Mouse (Mus musculus) cerebellum, adult 2 months (tissue): ENCODE data around the gene Alkbh7. TPM values are rescaled to one million over a fixed set of nuclear protein-coding genes. Genes with fewer than 3 reads are reported as not detected.

ENCODE experiments used
- DNase-seq, 2 experiments: peaks; one replicate each; pipeline ENCODE4 v3.0.0; 2021
- H3K27ac ChIP-seq: fragments of 200-500 bp; 2 replicates; pipeline ENCODE4 v1.5.1; 2012; ENCODE audit warnings: low read length, control low read depth, inconsistent platforms; ENCODE audit not compliant: insufficient read depth
- H3K27me3 ChIP-seq: fragments of 200-500 bp; 2 replicates; pipeline ENCODE4 v1.6.1; 2012; ENCODE audit warnings: inconsistent platforms, mild to moderate bottlenecking, low read length, moderate library complexity; ENCODE audit not compliant: control insufficient read depth, insufficient read depth
- H3K4me1 ChIP-seq: fragments of 200-500 bp; 2 replicates; pipeline ENCODE4 v1.6.1; 2011; ENCODE audit warnings: low read length; ENCODE audit not compliant: control insufficient read depth, insufficient read depth
- H3K4me3 ChIP-seq: fragments of 200-500 bp; replicated peaks from 2 replicates; pipeline ENCODE3; 2011; ENCODE audit warnings: mild to moderate bottlenecking, low read depth, low read length, control low read depth; ENCODE audit not compliant: insufficient read depth
- CTCF ChIP-seq: fragments of 200-500 bp; IDR thresholded peaks from 2 replicates; pipeline ENCODE4 v1.5.1; 2011; ENCODE audit warnings: low read depth, mild to moderate bottlenecking, control low read depth, low read length, moderate library complexity, borderline replicate concordance; ENCODE audit not compliant: insufficient read depth
- POLR2A ChIP-seq: fragments of 200-500 bp; IDR thresholded peaks from 2 replicates; pipeline ENCODE4 v1.6.1; 2011; ENCODE audit warnings: low read length, control low read depth, borderline replicate concordance; ENCODE audit not compliant: insufficient read depth
- WGBS: fragments of 180-500 bp; shearing (Covaris S2); methylation state at CpG from one replicate; pipeline ENCODE4 v1.1.7; 2018; 5-methylcytosine and 5-hydroxymethylcytosine counted together
- polyA plus RNA-seq: library from polyadenylated mRNA; depleted of rRNA; stranded (reverse); fragments of >200 nt; gene quantifications from 2 replicates; pipeline ENCODE4 v1.2.3, GENCODE M21; 2012

Alkbh7 gene
- polyA plus RNA-seq, 1 experiment: 56.7 TPM

DNA sequence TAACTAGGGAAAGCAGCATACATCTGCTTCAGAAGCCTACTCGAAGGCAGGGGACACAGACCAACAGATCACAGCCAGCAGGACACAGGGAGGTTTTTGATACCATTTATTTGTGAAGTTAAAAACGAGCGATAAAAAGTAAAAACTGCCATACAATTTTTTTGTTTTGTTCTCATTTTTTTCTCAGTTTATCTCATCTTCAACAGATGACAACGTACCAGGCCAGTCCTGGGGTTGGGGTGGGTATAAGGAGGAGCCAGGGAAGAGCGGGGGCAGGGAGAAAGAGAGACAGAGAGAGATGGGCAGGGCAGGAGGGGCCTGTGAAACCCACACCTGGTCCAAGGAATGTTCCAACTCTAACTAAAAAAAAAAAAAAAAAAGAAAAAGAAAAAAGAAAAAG lies 23.8 kb downstream of the Alkbh7 start:
- Histone ChIP-seq H3K27me3 (no peaks in the 10 kb centered on the region), H3K4me1 (no peaks in the 10 kb centered on the region), H3K27ac (no peak overlapping the region), H3K4me3 (no peak overlapping the region)
- no peak for TF ChIP-seq CTCF
- TF ChIP-seq POLR2A: no peak
- WGBS: 86% methylated on average over 5 of the region's 5 CpGs
- no peak for DNase-seq

DNA sequence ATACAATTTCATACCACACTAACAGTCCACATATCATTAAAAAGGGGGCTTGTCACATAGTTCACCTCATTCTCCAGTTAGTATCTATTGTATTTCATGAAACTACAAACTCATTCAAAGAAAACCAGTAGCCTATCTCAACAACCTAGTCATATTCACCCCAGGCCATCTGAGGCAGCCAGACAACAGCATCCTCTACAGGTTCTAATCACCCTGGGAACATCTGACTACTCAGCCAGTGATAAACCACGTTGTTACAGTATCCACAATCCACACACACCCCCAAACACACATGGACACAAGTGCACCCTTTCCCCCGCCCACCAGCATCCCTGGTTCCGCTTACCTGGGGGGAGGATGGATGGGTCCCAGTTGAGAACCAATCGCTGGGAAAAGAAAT lies 30.3 kb downstream of the Alkbh7 start:
- 82% methylated on average over 4 of the region's 4 CpGs for WGBS
- Histone ChIP-seq H3K4me3 (no peak overlapping the region), H3K27ac (no peak overlapping the region), H3K27me3 (no peaks in the 10 kb centered on the region), H3K4me1 (peaks cover 8% of the 10 kb centered on the region)
- no peak for DNase-seq
- no peak for TF ChIP-seq CTCF
- no peak for TF ChIP-seq POLR2A

DNA sequence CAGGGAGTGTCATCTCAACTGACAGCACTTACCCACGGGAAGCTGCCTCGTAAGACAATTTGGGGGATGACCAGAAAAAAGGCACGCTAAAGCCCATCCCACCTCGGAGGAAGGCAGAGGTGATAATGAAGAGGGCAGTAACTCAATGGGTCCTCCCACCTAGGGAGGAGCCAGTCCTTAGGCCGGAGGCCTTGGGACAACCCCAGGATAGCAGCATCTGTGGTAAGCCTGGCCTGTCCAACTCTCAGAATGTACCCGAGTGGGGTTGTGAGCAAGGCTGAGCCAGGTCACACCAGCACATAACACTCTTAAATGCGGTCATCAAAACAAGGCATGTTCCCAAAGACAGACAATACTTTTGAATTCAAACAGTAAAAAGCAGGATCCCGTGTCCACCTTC lies 32.6 kb downstream of the Alkbh7 start:
- Histone ChIP-seq H3K27me3 (no peaks in the 10 kb centered on the region), H3K4me1 (peaks cover 8% of the 10 kb centered on the region), H3K27ac (no peak overlapping the region), H3K4me3 (peak overlapping the region; percentile 34)
- WGBS: 18% methylated on average over 8 of the region's 8 CpGs
- DNase-seq: no peak
- TF ChIP-seq CTCF (no peak), POLR2A (no peak)

DNA sequence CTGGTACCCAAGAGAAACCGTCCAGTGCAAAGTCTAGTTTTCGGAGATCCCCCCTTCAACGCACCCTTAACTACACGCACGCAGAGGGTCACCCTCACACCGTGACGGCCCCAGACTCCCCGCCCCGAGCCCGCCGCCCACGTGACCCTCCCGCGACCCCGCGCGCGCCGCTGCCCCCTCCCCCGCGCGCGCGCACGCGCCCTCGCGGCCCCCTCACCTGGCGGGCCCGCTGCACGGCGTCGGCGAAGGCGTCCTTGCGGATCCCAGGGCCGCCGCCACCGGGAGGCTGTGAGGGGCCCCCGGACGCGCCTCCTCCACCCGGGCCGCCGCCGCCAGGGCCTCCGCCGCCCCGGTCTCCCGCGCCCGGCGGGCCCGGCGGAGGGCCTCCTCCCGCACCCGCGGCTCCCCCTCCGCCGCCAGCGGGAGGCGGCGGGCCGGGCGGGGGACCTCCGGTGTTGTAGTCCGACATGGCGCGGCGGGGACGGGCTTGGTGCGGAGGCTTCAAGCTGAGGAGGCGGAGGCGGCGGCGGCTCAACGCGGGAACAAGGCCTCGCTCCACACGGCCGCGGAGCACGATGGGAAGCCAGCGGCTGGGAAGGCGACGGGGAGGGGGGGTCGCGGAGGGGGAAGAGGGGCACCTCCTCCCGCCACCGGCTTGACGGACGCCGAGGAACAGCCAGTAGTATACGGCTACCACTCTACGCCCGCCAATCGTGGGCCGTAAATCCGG lies 34.0 kb downstream of the Alkbh7 start, which contains the start of gene Khsrp:
TSS of gene Khsrp (minus strand) at position 592 of the 730 bp plus-strand sequence.
- H3K27ac ChIP-seq: peak within 1 kb of the TSS; percentile 60
- TF ChIP-seq POLR2A (peak; percentile 70), CTCF (no peak)
- H3K4me3 ChIP-seq: peak within 1 kb of the TSS; percentile 82
- 1% methylated on average over 98 of the region's 99 CpGs for WGBS
- H3K4me1 ChIP-seq: peaks cover 8% of the 10 kb centered on the region
- no peaks in the 10 kb centered on the region for H3K27me3 ChIP-seq
- DNase-seq: no peak

DNA sequence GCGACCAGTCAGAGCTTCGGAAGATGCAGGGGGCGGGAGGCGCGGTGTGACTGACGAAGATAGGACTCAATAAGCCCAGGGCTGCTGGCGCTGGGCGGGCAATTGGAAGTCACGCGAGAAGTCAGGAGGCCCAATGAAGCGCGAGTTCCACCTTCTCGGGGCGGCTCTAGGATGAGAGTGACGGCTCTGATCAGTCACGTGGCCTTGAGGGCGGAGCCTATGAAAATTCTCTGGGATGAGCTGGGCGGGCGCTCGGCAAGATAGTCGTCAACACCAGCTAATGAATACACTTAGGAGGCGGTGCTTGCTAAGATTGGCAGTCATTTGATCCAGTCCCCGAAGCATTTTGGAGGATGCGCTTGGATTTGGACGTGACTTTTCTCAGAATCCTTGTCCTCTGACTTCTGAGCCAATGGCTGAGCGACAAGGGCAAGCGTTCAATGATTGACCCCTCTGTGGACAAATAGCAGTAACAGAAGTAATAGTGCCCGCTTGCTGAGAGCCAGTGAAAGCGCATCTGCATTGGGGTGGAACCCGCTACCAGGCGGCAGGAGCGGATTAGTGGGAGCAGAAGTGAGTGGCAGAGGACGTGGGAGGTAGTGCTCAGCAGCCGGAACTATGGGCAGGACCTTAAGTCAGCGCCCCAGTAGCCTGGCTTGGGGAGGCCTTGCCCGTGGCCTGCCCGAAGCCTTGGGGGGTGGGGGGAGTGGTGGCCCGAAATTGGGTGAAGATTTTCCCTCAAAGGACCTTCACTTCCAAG lies 34.7 kb downstream of the Alkbh7 start:
- TF ChIP-seq POLR2A (peak; percentile 86), CTCF (no peak)
- H3K4me3 ChIP-seq: peak overlapping the region; percentile 55
- under 1% methylated on average over 38 of the region's 38 CpGs for WGBS
- peak; percentile 99 to 100 for DNase-seq
- H3K27ac ChIP-seq: peak overlapping the region; percentile 30
- no peaks in the 10 kb centered on the region for H3K27me3 ChIP-seq
- peaks cover 8% of the 10 kb centered on the region for H3K4me1 ChIP-seq

DNA sequence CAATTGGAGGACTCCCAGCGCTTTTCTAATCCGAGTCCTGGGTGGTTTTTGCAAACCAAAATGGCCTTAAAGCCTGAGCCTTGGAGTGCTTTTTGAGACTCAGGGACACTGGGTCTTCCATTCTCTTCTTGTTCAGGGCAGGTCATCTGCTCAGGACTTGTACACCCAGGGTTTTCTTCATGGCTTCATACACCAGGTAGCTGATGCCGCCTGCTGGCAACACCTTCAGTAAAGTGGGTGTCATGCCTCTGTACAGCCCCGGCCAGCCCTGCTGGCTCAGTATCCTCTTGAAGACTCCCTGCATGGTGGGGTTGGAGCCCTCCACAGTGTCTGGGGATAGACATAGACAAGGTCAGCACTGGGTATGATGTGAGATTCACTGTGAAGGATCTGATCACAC lies 35.7 kb downstream of the Alkbh7 start:
- H3K27ac ChIP-seq: 0 out of 2 replicates have a peak overlapping the region, but pooled peaks have one; percentile 30
- WGBS: 86% methylated on average over 4 of the region's 4 CpGs
- H3K4me3 ChIP-seq: no peak overlapping the region
- peak in 1 of 2 experiments; percentile 30 for DNase-seq
- H3K27me3 ChIP-seq: no peaks in the 10 kb centered on the region
- TF ChIP-seq CTCF: no peak
- TF ChIP-seq POLR2A: no peak
- peaks cover 5% of the 10 kb centered on the region for H3K4me1 ChIP-seq

DNA sequence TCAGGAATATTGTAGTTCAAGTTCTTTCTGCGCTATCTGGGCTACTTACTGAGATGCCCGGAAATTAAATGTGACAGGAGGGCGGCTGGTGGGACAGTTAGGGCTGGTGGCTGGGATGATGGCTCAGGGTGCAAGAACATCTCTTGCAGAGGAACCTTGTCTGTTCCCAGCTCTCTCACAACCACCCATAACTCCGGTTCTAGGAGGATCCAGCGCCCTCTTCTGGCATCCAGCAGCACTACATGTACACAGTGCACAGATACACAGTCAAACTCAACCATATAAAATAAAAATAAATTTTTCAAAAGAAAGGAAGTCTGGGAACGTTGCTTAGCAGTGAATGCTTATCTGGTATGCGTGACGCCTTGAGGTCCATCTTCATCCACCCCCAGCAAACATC lies 41.8 kb downstream of the Alkbh7 start:
- Histone ChIP-seq H3K27me3 (no peaks in the 10 kb centered on the region), H3K4me3 (no peak overlapping the region), H3K27ac (no peak overlapping the region), H3K4me1 (no peaks in the 10 kb centered on the region)
- no peak for DNase-seq
- TF ChIP-seq CTCF: peak; percentile 14; the same call in 1 of the 2 replicates
- no peak for TF ChIP-seq POLR2A
- 37% methylated on average over 8 of the region's 8 CpGs for WGBS

DNA sequence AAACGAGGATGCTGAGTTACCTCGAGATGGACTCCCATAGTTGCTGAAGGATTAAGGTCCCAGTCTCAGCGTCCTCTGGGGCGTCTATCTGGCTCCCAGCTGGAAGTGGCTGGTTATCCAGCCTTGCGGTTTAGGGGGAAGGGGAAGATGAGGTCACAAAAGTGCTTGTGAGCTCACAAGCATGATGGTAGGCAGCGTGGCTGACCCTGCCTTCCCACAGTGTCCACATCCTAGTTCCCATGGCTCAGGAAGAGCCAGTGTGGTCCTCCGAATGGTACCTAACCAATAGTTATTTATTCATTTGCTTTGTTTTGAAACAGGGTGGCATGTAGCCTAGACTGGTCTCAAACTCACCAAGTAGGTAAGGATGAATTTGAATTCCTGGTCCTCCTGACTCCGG lies 44.4 kb downstream of the Alkbh7 start, which contains the start of gene Slc25a41:
TSS of gene Slc25a41 (minus strand) at position 101 of the 400 bp plus-strand sequence.
- no peak within 1 kb of the TSS for H3K4me3 ChIP-seq
- no peak for DNase-seq
- 71% methylated on average over 8 of the region's 8 CpGs for WGBS
- no peak for TF ChIP-seq POLR2A
- TF ChIP-seq CTCF: no peak
- H3K27me3 ChIP-seq: no peaks in the 10 kb centered on the region
- H3K27ac ChIP-seq: no peak within 1 kb of the TSS
- no peaks in the 10 kb centered on the region for H3K4me1 ChIP-seq

DNA sequence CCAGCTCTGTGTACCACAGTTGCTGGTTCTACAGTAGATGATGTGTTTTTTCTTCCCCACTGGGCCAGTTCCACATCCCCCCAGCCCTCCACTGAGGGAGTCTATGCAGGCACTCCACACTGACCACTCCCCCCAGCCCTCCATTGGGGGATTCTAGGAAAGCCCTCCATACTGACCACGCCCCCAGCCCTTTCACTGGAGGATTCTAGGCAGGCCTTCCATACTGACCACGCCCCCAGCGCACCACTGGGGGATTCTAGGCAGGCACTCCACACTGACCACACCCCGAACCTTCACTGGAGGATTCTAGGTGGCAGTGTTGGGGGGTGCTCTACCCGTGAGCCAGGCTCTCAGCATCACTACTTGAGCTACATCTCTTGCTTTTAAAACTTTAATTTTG lies 50.3 kb downstream of the Alkbh7 start:
- DNase-seq: no peak
- H3K4me1 ChIP-seq: no peaks in the 10 kb centered on the region
- no peaks in the 10 kb centered on the region; the same call in 1 of the 2 replicates for H3K27me3 ChIP-seq
- no peak overlapping the region for H3K27ac ChIP-seq
- no peak overlapping the region for H3K4me3 ChIP-seq
- 60% methylated on average over 5 of the region's 5 CpGs for WGBS
- TF ChIP-seq CTCF: no peak
- no peak for TF ChIP-seq POLR2A
